Mouse (Mus musculus): ENCODE data around the gene Ctdspl. TPM values are rescaled to one million over a fixed set of nuclear protein-coding genes. Genes with fewer than 3 reads are reported as not detected.

Ctdspl gene
- polyA plus RNA-seq, 1 experiment from 2014 or later, result 10.0 TPM

GRCm38 (mm10) chr9:119034069-119034468, 107.8 kb downstream of the Ctdspl start:
- H3K4me2 ChIP-seq (ENCODE audit: low read depth, low read length), result no peak overlapping the region
- H3K4me3 ChIP-seq (ENCODE audit: low read depth, low read length), result no peak overlapping the region
- DNase-seq (ENCODE audit: low spot score), result no peak
- H3K27me3 ChIP-seq (ENCODE audit: control insufficient read depth, insufficient read depth, low read length), result no peaks in the 10 kb centered on the region
- 72% methylated on average over 8 of the region's 8 CpGs for WGBS
- peaks cover 10% of the 10 kb centered on the region for H3K4me1 ChIP-seq (ENCODE audit: control insufficient read depth, insufficient read depth, low read length)
- no peaks in the 10 kb centered on the region for H3K36me3 ChIP-seq (replicated peaks; ENCODE audit: control insufficient read depth, insufficient read depth, low read depth, low read length)
- ATAC-seq (replicated peaks; ENCODE audit: insufficient number of reproducible peaks, low FRiP score, low TSS enrichment, low read depth), result no peak
- no peak overlapping the region for H3K9ac ChIP-seq (replicated peaks; ENCODE audit: low read length)
- no peak overlapping the region for H3K27ac ChIP-seq (replicated peaks; ENCODE audit: low read depth, low read length)
- H3K9me3 ChIP-seq (replicated peaks; ENCODE audit: control insufficient read depth, low read length), result no peaks in the 10 kb centered on the region

DNA sequence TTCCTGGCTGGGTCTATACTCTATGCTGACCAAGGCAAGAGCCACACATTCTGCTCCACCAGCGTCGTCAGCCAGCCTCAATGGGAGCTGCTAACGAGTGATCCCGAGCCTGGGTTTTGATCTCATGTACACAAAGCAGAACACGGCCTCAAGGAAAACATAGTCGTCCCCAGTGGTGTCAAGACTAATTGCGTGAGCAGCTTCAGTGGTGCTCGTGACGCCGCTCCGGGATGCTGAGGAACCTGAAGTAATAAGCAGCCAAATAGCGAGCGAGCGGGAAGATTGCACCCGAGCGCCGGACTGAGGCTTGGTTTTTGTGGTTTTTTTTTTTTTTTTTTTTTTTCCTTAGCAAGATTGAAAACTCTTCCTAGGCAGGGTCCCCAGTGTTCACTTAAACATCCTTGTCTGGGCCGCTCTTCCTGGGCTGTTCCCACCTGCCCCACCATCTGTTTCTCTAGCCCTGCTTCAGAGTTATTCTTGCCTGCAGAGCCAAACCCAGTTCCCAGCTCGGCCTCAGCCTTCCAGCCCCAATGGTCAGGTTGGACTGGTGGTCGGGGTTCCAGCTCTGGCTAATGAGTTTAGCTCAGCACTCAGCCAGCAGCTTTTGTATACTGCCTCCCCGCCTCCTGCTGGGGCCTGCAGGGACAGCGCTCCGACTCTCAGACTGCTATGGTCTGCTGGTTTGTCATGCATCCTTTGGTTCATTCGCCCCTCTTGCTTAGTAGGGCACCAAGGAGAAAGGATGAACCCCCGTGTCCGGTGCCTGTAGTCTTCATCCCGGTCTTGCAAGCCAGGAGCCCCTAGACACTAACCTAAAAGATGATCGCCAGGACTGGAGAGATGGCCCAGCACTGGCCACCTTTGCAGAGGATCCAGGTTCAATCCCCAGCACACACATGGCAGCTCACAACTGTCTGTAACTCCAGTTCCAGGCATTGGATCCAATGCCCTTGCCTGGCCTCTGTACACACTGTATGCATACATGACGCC, 108.7 kb downstream of the Ctdspl start:
- H3K36me3 ChIP-seq (replicated peaks; ENCODE audit: control insufficient read depth, insufficient read depth, low read depth, low read length), result no peaks in the 10 kb centered on the region
- DNase-seq (ENCODE audit: low spot score) (no peak), ATAC-seq (replicated peaks; ENCODE audit: insufficient number of reproducible peaks, low FRiP score, low TSS enrichment, low read depth) (no peak)
- no peak overlapping the region for H3K27ac ChIP-seq (replicated peaks; ENCODE audit: low read depth, low read length)
- H3K4me1 ChIP-seq (ENCODE audit: control insufficient read depth, insufficient read depth, low read length), result peaks cover 10% of the 10 kb centered on the region
- H3K9ac ChIP-seq (replicated peaks; ENCODE audit: low read length), result no peak overlapping the region
- WGBS, result 76% methylated on average over 29 of the region's 29 CpGs
- no peak overlapping the region for H3K4me3 ChIP-seq (ENCODE audit: low read depth, low read length)
- H3K9me3 ChIP-seq (replicated peaks; ENCODE audit: control insufficient read depth, low read length), result no peaks in the 10 kb centered on the region
- no peak overlapping the region for H3K4me2 ChIP-seq (ENCODE audit: low read depth, low read length)
- H3K27me3 ChIP-seq (ENCODE audit: control insufficient read depth, insufficient read depth, low read length), result no peaks in the 10 kb centered on the region

- Histone ChIP-seq H3K4me1 (ENCODE audit: control insufficient read depth, insufficient read depth, low read length) (peaks cover 10% of the 10 kb centered on the region), H3K27me3 (ENCODE audit: control insufficient read depth, insufficient read depth, low read length) (no peaks in the 10 kb centered on the region), H3K27ac (replicated peaks; ENCODE audit: low read depth, low read length) (no peak overlapping the region), H3K4me2 (ENCODE audit: low read depth, low read length) (no peak overlapping the region), H3K4me3 (ENCODE audit: low read depth, low read length) (no peak overlapping the region), H3K9ac (replicated peaks; ENCODE audit: low read length) (no peak overlapping the region), H3K36me3 (replicated peaks; ENCODE audit: control insufficient read depth, insufficient read depth, low read depth, low read length) (no peaks in the 10 kb centered on the region; the same call in 1 of the 2 replicates), H3K9me3 (replicated peaks; ENCODE audit: control insufficient read depth, low read length) (no peaks in the 10 kb centered on the region)
- WGBS, result 70% methylated on average over 7 of the region's 7 CpGs
- DNase-seq (ENCODE audit: low spot score) (no peak), ATAC-seq (replicated peaks; ENCODE audit: insufficient number of reproducible peaks, low FRiP score, low TSS enrichment, low read depth) (no peak)
These were observed 109.6 kb downstream of the Ctdspl start for GRCm38 (mm10) chr9:119035836-119036235.

GRCm38 (mm10) chr9:119037076-119037730, 111.0 kb downstream of the Ctdspl start:
- Histone ChIP-seq H3K27ac (replicated peaks; ENCODE audit: low read depth, low read length) (no peak overlapping the region), H3K4me3 (ENCODE audit: low read depth, low read length) (no peak overlapping the region), H3K27me3 (ENCODE audit: control insufficient read depth, insufficient read depth, low read length) (no peaks in the 10 kb centered on the region), H3K9me3 (replicated peaks; ENCODE audit: control insufficient read depth, low read length) (no peaks in the 10 kb centered on the region), H3K4me2 (ENCODE audit: low read depth, low read length) (no peak overlapping the region), H3K9ac (replicated peaks; ENCODE audit: low read length) (no peak overlapping the region), H3K4me1 (ENCODE audit: control insufficient read depth, insufficient read depth, low read length) (peaks cover 10% of the 10 kb centered on the region), H3K36me3 (replicated peaks; ENCODE audit: control insufficient read depth, insufficient read depth, low read depth, low read length) (no peaks in the 10 kb centered on the region; the same call in 1 of the 2 replicates)
- ATAC-seq (replicated peaks; ENCODE audit: insufficient number of reproducible peaks, low FRiP score, low TSS enrichment, low read depth) (no peak), DNase-seq (ENCODE audit: low spot score) (no peak)
- 84% methylated on average over 15 of the region's 15 CpGs for WGBS

GRCm38 (mm10) chr9:119038574-119038973, 112.3 kb downstream of the Ctdspl start:
- Histone ChIP-seq H3K4me3 (ENCODE audit: low read depth, low read length) (no peak overlapping the region), H3K36me3 (replicated peaks; ENCODE audit: control insufficient read depth, insufficient read depth, low read depth, low read length) (no peaks in the 10 kb centered on the region; the same call in 1 of the 2 replicates), H3K4me1 (ENCODE audit: control insufficient read depth, insufficient read depth, low read length) (peaks cover 3% of the 10 kb centered on the region), H3K27me3 (ENCODE audit: control insufficient read depth, insufficient read depth, low read length) (no peaks in the 10 kb centered on the region), H3K27ac (replicated peaks; ENCODE audit: low read depth, low read length) (no peak overlapping the region), H3K9ac (replicated peaks; ENCODE audit: low read length) (no peak overlapping the region), H3K4me2 (ENCODE audit: low read depth, low read length) (no peak overlapping the region), H3K9me3 (replicated peaks; ENCODE audit: control insufficient read depth, low read length) (no peaks in the 10 kb centered on the region)
- DNase-seq (ENCODE audit: low spot score), result no peak
- no peak for ATAC-seq (replicated peaks; ENCODE audit: insufficient number of reproducible peaks, low FRiP score, low TSS enrichment, low read depth)
- whole genome bisulfite sequencing, result 85% methylated on average over 3 of the region's 3 CpGs

DNA sequence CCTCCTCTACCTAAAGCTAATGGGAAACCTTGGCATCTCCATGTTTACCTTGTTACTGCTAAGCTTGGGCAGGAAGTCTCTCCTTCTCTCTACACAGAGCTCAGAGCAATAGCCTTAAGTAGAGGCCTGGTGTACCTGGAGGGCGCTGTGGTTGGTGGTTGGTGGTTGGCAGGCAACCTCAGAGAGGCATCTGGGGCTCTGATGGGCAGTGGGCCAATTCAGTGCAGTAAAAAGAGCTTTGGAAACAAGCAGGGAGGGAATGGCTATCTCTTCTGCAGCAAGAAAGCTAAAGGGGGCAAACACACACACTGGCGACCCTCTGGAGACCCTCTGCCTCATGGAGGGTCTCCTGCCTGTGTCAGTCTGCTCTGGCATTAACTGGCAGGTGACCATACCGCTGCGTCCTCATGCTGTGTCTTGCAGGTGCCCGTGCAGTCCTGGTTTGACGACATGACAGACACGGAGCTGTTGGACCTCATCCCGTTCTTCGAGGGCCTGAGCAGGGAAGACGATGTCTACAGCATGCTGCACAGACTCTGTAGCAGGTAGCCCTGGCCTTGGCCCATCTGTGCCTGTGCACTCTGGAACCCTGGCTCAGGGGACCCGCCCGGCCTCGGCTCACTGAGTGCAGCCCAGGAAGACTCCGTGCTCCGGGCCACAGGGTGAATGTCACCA, 114.0 kb downstream of the Ctdspl start:
- Histone ChIP-seq H3K4me1 (ENCODE audit: control insufficient read depth, insufficient read depth, low read length) (no peaks in the 10 kb centered on the region), H3K27ac (replicated peaks; ENCODE audit: low read depth, low read length) (no peak overlapping the region), H3K36me3 (replicated peaks; ENCODE audit: control insufficient read depth, insufficient read depth, low read depth, low read length) (no peaks in the 10 kb centered on the region; the same call in 1 of the 2 replicates), H3K9ac (replicated peaks; ENCODE audit: low read length) (no peak overlapping the region), H3K9me3 (replicated peaks; ENCODE audit: control insufficient read depth, low read length) (no peaks in the 10 kb centered on the region), H3K27me3 (ENCODE audit: control insufficient read depth, insufficient read depth, low read length) (no peaks in the 10 kb centered on the region), H3K4me2 (ENCODE audit: low read depth, low read length) (no peak overlapping the region), H3K4me3 (ENCODE audit: low read depth, low read length) (no peak overlapping the region)
- ATAC-seq (replicated peaks; ENCODE audit: insufficient number of reproducible peaks, low FRiP score, low TSS enrichment, low read depth) (no peak), DNase-seq (ENCODE audit: low spot score) (no peak)
- WGBS, result 92% methylated on average over 15 of the region's 15 CpGs

DNA sequence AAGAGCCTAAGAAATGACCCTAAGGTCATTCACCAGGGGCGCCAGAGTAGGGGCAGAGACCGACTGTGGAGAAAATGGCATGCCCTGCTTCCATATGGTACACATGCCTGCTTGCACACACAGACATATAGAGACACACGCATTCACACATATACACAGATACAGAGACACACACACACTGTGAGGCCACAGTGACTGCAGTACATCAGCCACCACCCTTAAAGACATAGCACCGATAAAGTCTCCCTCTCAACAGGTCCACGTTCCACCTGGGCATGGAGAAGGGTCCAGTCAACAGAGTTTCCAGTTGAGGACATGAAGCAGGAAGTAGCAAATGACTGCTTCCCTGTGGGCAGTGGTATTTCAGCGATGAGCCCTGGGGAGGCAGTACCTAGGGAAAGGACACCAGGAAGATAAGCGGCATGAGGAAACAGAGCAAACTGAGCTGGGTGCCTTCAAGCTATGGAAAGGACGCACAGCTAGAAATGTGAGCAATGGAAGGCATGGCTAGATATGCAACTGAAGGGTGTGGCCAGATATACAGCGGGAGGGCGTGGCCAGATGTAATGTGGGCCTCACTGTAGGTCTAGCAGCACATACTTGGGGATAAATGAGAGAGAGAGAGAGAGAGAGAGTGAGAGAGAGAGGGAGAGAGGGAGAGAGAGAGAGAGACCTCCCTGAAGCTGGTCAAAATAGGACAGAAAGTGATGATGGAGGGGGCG, 122.1 kb downstream of the Ctdspl start:
- no peaks in the 10 kb centered on the region for H3K36me3 ChIP-seq (replicated peaks; ENCODE audit: control insufficient read depth, insufficient read depth, low read depth, low read length)
- H3K4me3 ChIP-seq (ENCODE audit: low read depth, low read length), result no peak overlapping the region
- no peaks in the 10 kb centered on the region; the same call in 1 of the 2 replicates for H3K27me3 ChIP-seq (ENCODE audit: control insufficient read depth, insufficient read depth, low read length)
- H3K9ac ChIP-seq (replicated peaks; ENCODE audit: low read length), result no peak overlapping the region
- H3K4me1 ChIP-seq (ENCODE audit: control insufficient read depth, insufficient read depth, low read length), result peaks cover 5% of the 10 kb centered on the region
- no peak for DNase-seq (ENCODE audit: low spot score)
- WGBS, result 75% methylated on average over 11 of the region's 11 CpGs
- ATAC-seq (replicated peaks; ENCODE audit: insufficient number of reproducible peaks, low FRiP score, low TSS enrichment, low read depth), result no peak
- H3K27ac ChIP-seq (replicated peaks; ENCODE audit: low read depth, low read length), result no peak overlapping the region
- no peak overlapping the region for H3K4me2 ChIP-seq (ENCODE audit: low read depth, low read length)
- no peaks in the 10 kb centered on the region for H3K9me3 ChIP-seq (replicated peaks; ENCODE audit: control insufficient read depth, low read length)
